Mouse (Mus musculus): ENCODE data around the gene Eef1e1. TPM values are rescaled to one million over a fixed set of nuclear protein-coding genes. Genes with fewer than 3 reads are reported as not detected.
A peak's percentile ranks its signal among the peaks of the same experiment; 100 is the strongest.

Eef1e1 gene
- polyA plus RNA-seq, 1 experiment, result 36.3 TPM

- Histone ChIP-seq H3K27ac (ENCODE audit: insufficient read depth, low read length) (no peak overlapping the region), H3K4me1 (ENCODE audit: control insufficient read depth, insufficient read depth, low read length) (no peaks in the 10 kb centered on the region; the same call in 1 of the 2 replicates), H3K4me3 (ENCODE audit: insufficient read depth, low read length) (peak overlapping the region; percentile 76)
- no peak for TF ChIP-seq POLR2A (IDR thresholded peaks at IDR 0.05; ENCODE audit: low read depth, low read length)
- TF ChIP-seq CTCF (IDR thresholded peaks at IDR 0.05; ENCODE audit: borderline replicate concordance, insufficient read depth, low read length), result no peak
Observed at GRCm38 (mm10) chr13:38657865-38658264, 993 bp downstream of the Eef1e1 start.

- TF ChIP-seq CTCF (IDR thresholded peaks at IDR 0.05; ENCODE audit: borderline replicate concordance, insufficient read depth, low read length), result no peak
- TF ChIP-seq POLR2A (IDR thresholded peaks at IDR 0.05; ENCODE audit: low read depth, low read length), result no peak
- no peak overlapping the region for H3K4me3 ChIP-seq (ENCODE audit: insufficient read depth, low read length)
- H3K27ac ChIP-seq (ENCODE audit: insufficient read depth, low read length), result peak overlapping the region; percentile 47
- H3K4me1 ChIP-seq (ENCODE audit: control insufficient read depth, insufficient read depth, low read length), result no peaks in the 10 kb centered on the region
Observed at GRCm38 (mm10) chr13:38650292-38650691, 8.6 kb downstream of the Eef1e1 start.

- Histone ChIP-seq H3K4me3 (ENCODE audit: insufficient read depth, low read length) (no peak overlapping the region), H3K27ac (ENCODE audit: insufficient read depth, low read length) (no peak overlapping the region), H3K4me1 (ENCODE audit: control insufficient read depth, insufficient read depth, low read length) (no peaks in the 10 kb centered on the region)
- TF ChIP-seq CTCF (IDR thresholded peaks at IDR 0.05; ENCODE audit: borderline replicate concordance, insufficient read depth, low read length) (no peak), POLR2A (IDR thresholded peaks at IDR 0.05; ENCODE audit: low read depth, low read length) (no peak)
Observed at GRCm38 (mm10) chr13:38649069-38649468, 9.8 kb downstream of the Eef1e1 start.

GRCm38 (mm10) chr13:38641414-38641813 is 17.4 kb downstream of the Eef1e1 start:
- H3K4me1 ChIP-seq (ENCODE audit: control insufficient read depth, insufficient read depth, low read length), result no peaks in the 10 kb centered on the region
- H3K27ac ChIP-seq (ENCODE audit: insufficient read depth, low read length), result no peak overlapping the region
- H3K4me3 ChIP-seq (ENCODE audit: insufficient read depth, low read length), result no peak overlapping the region
- TF ChIP-seq CTCF (IDR thresholded peaks at IDR 0.05; ENCODE audit: borderline replicate concordance, insufficient read depth, low read length), result no peak
- TF ChIP-seq POLR2A (IDR thresholded peaks at IDR 0.05; ENCODE audit: low read depth, low read length), result no peak

DNA sequence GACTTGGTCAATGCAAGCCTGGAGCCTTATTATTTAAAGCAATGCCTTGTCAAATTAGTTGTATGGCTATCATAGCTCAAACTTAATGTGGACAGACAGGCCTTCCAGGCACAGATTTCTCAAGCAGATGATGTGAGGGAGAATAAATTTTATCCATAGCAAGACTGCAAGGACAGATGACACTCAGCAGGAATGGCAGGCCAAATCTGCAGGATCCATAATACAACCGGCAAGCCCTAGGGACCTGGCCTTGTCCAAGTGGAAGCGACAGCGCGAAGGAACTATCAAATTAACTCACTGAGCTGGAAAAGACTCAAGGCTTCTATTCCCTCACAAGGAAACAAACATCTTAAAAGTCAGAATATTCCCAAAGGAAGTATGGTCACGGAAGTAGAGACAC is 17.9 kb downstream of the Eef1e1 start:
- Histone ChIP-seq H3K4me1 (ENCODE audit: control insufficient read depth, insufficient read depth, low read length) (no peaks in the 10 kb centered on the region), H3K27ac (ENCODE audit: insufficient read depth, low read length) (no peak overlapping the region), H3K4me3 (ENCODE audit: insufficient read depth, low read length) (no peak overlapping the region)
- TF ChIP-seq CTCF (IDR thresholded peaks at IDR 0.05; ENCODE audit: borderline replicate concordance, insufficient read depth, low read length) (no peak), POLR2A (IDR thresholded peaks at IDR 0.05; ENCODE audit: low read depth, low read length) (no peak)

DNA sequence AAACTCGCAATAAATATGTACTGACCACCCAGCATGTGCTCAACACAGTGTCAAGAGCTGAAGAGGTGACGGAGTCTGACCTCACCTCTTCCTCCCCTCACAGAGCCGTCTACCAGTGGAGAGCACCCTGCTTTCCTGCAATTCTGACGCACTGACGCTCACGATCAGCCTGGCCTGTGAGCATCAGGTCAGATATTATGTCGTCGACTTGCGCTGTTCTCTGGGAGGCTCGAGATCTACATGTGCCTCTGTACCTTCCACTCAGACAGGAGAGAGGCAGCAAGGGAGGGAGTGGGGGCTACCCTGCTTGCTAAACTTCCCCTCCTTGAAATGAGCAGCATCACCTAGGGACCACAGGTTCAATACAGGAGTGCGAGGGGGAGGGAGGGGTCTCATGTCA is 20.2 kb downstream of the Eef1e1 start:
- H3K27ac ChIP-seq (ENCODE audit: insufficient read depth, low read length), result no peak overlapping the region
- peaks cover 2% of the 10 kb centered on the region; the same call in 1 of the 2 replicates for H3K4me1 ChIP-seq (ENCODE audit: control insufficient read depth, insufficient read depth, low read length)
- no peak for TF ChIP-seq POLR2A (IDR thresholded peaks at IDR 0.05; ENCODE audit: low read depth, low read length)
- H3K4me3 ChIP-seq (ENCODE audit: insufficient read depth, low read length), result no peak overlapping the region

DNA sequence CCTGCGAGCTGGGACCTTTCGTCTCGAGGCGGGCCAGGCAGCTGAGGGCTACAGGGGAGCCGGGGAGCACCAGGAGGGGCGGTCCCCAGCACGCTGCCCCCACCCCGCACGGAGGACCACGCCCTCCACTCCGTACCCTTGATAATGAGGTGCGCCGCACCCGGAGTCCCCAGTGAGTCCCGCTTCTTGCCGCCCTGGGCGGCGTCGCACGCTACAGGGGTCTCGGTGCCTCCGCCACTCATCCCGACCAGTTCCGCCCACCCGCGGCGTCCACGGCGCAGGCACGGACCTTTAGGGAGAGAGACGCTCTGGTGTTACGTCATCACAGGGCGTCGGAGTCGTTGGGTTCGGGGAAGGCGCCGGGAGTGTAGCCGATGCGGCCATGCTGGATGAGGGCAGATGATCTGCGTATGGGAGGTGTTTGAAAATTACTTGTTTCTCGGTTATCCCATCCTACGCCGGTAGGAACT is 24.0 kb downstream of the Eef1e1 start, which contains the start of gene Bloc1s5:
Gene Bloc1s5, minus strand, starts transcription at position 310 of the 470 bp plus-strand sequence.
- no peak for TF ChIP-seq CTCF (IDR thresholded peaks at IDR 0.05; ENCODE audit: borderline replicate concordance, insufficient read depth, low read length)
- peak; percentile 76 for TF ChIP-seq POLR2A (IDR thresholded peaks at IDR 0.05; ENCODE audit: low read depth, low read length)
- Histone ChIP-seq H3K4me3 (ENCODE audit: insufficient read depth, low read length) (peak within 1 kb of the TSS; percentile 77), H3K4me1 (ENCODE audit: control insufficient read depth, insufficient read depth, low read length) (peaks cover 2% of the 10 kb centered on the region; the same call in 1 of the 2 replicates), H3K27ac (ENCODE audit: insufficient read depth, low read length) (no peak within 1 kb of the TSS)

GRCm38 (mm10) chr13:38634256-38634799 is 24.5 kb downstream of the Eef1e1 start:
- no peak overlapping the region for H3K27ac ChIP-seq (ENCODE audit: insufficient read depth, low read length)
- TF ChIP-seq CTCF (IDR thresholded peaks at IDR 0.05; ENCODE audit: borderline replicate concordance, insufficient read depth, low read length), result no peak
- no peak for TF ChIP-seq POLR2A (IDR thresholded peaks at IDR 0.05; ENCODE audit: low read depth, low read length)
- H3K4me3 ChIP-seq (ENCODE audit: insufficient read depth, low read length), result peak overlapping the region; percentile 77
- peaks cover 2% of the 10 kb centered on the region; the same call in 1 of the 2 replicates for H3K4me1 ChIP-seq (ENCODE audit: control insufficient read depth, insufficient read depth, low read length)

DNA sequence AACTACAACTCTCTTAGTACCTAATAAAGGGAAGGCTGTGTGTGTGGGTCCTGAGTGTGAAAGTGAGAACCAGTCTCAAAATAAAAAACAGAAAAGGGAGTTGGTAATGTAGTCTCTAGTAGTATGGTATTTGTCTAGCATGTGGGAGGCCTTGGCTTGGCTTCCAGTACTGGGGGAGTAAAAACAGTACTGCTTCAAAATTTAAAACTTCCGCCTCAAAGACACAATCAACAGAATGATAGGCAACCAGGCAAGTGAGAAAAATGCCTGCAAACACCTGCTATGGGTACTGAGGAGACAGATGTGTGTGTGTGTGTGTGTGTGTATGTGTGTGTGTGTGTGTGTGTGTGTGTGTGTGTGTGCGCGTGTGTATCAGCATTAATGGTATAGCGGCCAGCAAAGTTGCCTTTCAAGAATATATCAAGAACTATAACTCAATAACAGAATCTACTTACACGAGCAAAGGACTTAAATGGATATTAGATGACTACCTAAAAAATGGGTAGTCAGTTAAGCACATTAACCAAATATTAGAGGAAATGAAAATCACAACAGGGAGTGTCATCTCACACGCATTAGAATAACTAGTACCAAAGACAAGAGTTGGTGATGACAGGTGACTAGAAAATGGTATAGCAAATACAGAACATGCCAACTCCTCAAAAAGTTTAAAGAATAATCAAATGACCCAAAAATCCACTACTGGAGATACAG is 25.4 kb downstream of the Eef1e1 start:
- TF ChIP-seq CTCF (IDR thresholded peaks at IDR 0.05; ENCODE audit: borderline replicate concordance, insufficient read depth, low read length), result no peak
- Histone ChIP-seq H3K27ac (ENCODE audit: insufficient read depth, low read length) (no peak overlapping the region), H3K4me3 (ENCODE audit: insufficient read depth, low read length) (peak overlapping the region; percentile 77; the same call in 1 of the 2 replicates), H3K4me1 (ENCODE audit: control insufficient read depth, insufficient read depth, low read length) (peaks cover 2% of the 10 kb centered on the region; the same call in 1 of the 2 replicates)

DNA sequence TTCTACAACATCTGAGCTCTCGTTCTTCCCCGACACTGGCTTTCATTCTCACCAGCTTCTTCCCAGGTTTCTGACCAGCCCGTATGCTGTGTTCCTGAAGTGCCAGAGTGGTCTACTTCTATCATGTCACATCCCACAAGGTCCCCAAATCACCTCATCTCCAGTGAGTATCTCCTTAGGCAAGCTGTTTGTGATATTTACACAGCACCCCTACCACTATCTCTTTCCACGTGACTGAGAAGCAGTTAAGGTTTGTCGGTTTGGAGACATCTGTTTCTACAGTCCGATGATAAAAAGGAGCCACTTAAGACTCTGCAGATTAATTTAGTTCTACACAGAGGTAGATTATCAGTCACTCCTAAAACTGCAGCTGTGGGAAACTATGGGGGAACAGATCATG is 26.3 kb downstream of the Eef1e1 start:
- H3K4me1 ChIP-seq (ENCODE audit: control insufficient read depth, insufficient read depth, low read length), result peaks cover 2% of the 10 kb centered on the region; the same call in 1 of the 2 replicates
- TF ChIP-seq CTCF (IDR thresholded peaks at IDR 0.05; ENCODE audit: borderline replicate concordance, insufficient read depth, low read length), result no peak
- TF ChIP-seq POLR2A (IDR thresholded peaks at IDR 0.05; ENCODE audit: low read depth, low read length), result no peak
- no peak overlapping the region for H3K27ac ChIP-seq (ENCODE audit: insufficient read depth, low read length)
- no peak overlapping the region for H3K4me3 ChIP-seq (ENCODE audit: insufficient read depth, low read length)

Data from embryonic fibroblast, embryonic 13.5 days (primary cell).